Mouse (Mus musculus) limb, embryonic 11.5 days (tissue): ENCODE data around the gene Cog1. TPM values are rescaled to one million over a fixed set of nuclear protein-coding genes. Genes with fewer than 3 reads are reported as not detected.
A peak's percentile ranks its signal among the peaks of the same experiment; 100 is the strongest.
"Not testable (repeated sequence)": the region's sequence is repeated elsewhere in the genome, so short reads cannot be mapped to it uniquely, and the experiment has no call there.

Experiments
- ATAC-seq: fragments of 200-750 bp; cut with Nextera tagmentation; 2 replicates; pipeline ENCODE4 v1.8.0; 2017; ENCODE audit warnings: low read depth; ENCODE audit not compliant: insufficient number of reproducible peaks, low FRiP score, low TSS enrichment
- DNase-seq: peaks from one replicate; pipeline ENCODE4 v3.0.0-alpha.2; 2015; ENCODE audit warnings: low spot score
- H3K27ac ChIP-seq: fragments of 300-500 bp; sonication (generic); replicated peaks from 2 replicates; pipeline ENCODE4 v1.5.1; 2014; ENCODE audit warnings: low read depth, mild to moderate bottlenecking, low read length
- H3K27me3 ChIP-seq: fragments of 300-500 bp; sonication (generic); 2 replicates; pipeline ENCODE4 v1.6.1; 2014; ENCODE audit warnings: mild to moderate bottlenecking, low read length, mixed read lengths; ENCODE audit not compliant: control insufficient read depth, insufficient read depth
- H3K36me3 ChIP-seq: fragments of 300-500 bp; sonication (generic); 2 replicates; pipeline ENCODE4 v1.6.1; 2014; ENCODE audit warnings: mild to moderate bottlenecking, low read length, moderate library complexity, mixed read lengths; ENCODE audit not compliant: control insufficient read depth, insufficient read depth
- H3K4me1 ChIP-seq: fragments of 300-500 bp; sonication (generic); 2 replicates; pipeline ENCODE4 v1.6.1; 2014; ENCODE audit warnings: low read length, mixed read lengths; ENCODE audit not compliant: control insufficient read depth, insufficient read depth
- H3K4me2 ChIP-seq: fragments of 300-500 bp; sonication (generic); 2 replicates; pipeline ENCODE4 v1.6.1; 2014; ENCODE audit warnings: low read depth, mild to moderate bottlenecking, moderate library complexity; ENCODE audit not compliant: severe bottlenecking
- H3K4me3 ChIP-seq: fragments of 300-500 bp; sonication (generic); 2 replicates; pipeline ENCODE4 v1.5.1; 2014; ENCODE audit warnings: low read depth, low read length
- H3K9ac ChIP-seq: fragments of 300-500 bp; sonication (generic); 2 replicates; pipeline ENCODE4 v1.6.1; 2014; ENCODE audit warnings: mild to moderate bottlenecking, low read length
- H3K9me3 ChIP-seq: fragments of 300-500 bp; sonication (generic); 2 replicates; pipeline ENCODE4 v1.6.1; 2016; ENCODE audit warnings: low read length; ENCODE audit not compliant: control insufficient read depth
- WGBS: fragments of 180-500 bp; shearing (Covaris S2); extraction: QIAGEN DNeasy Blood & Tissue Kit; methylation state at CpG from one replicate; pipeline ENCODE4 v1.1.7; 2014; 5-methylcytosine and 5-hydroxymethylcytosine counted together
- polyA plus RNA-seq: library from polyadenylated mRNA; unstranded; fragments of >200 nt; fragmentation: Nextera tagmentation; extraction: Ambion mirVana; gene quantifications from 2 replicates; pipeline ENCODE4 v1.2.1, GENCODE M21; 2014

Cog1 gene
- polyA plus RNA-seq, 1 experiment from 2014 or later = 30.6 TPM

- no peak for ATAC-seq
- peaks cover 25% of the 10 kb centered on the region for H3K36me3 ChIP-seq
- peak overlapping the region; percentile 47; the same call in 1 of the 2 replicates for H3K27ac ChIP-seq
- H3K27me3 ChIP-seq = no peaks in the 10 kb centered on the region
- no peak overlapping the region for H3K4me3 ChIP-seq
- 0 out of 2 replicates have a peak overlapping the region, but pooled peaks have one; percentile 10 for H3K4me2 ChIP-seq
- H3K9ac ChIP-seq = no peak overlapping the region
- WGBS = 37% methylated on average over 18 of the region's 18 CpGs
- no peaks in the 10 kb centered on the region for H3K9me3 ChIP-seq
- peaks cover 27% of the 10 kb centered on the region for H3K4me1 ChIP-seq
- DNase-seq = peak; percentile 65
These were observed 5.7 kb downstream of the Cog1 start for GRCm38 (mm10) chr11:113654561-113655270.

GRCm38 (mm10) chr11:113656511-113656932, 7.6 kb downstream of the Cog1 start:
- no peaks in the 10 kb centered on the region for H3K27me3 ChIP-seq
- no peak overlapping the region for H3K4me2 ChIP-seq
- DNase-seq = no peak
- H3K27ac ChIP-seq = no peak overlapping the region
- WGBS = 92% methylated on average over 8 of the region's 8 CpGs
- peaks cover 15% of the 10 kb centered on the region for H3K4me1 ChIP-seq
- H3K36me3 ChIP-seq = peaks cover 30% of the 10 kb centered on the region
- no peaks in the 10 kb centered on the region for H3K9me3 ChIP-seq
- no peak for ATAC-seq
- H3K9ac ChIP-seq = no peak overlapping the region
- no peak overlapping the region for H3K4me3 ChIP-seq

GRCm38 (mm10) chr11:113657221-113657620, 8.3 kb downstream of the Cog1 start:
- no peak overlapping the region for H3K4me3 ChIP-seq
- no peak overlapping the region for H3K4me2 ChIP-seq
- no peaks in the 10 kb centered on the region for H3K27me3 ChIP-seq
- peaks cover 15% of the 10 kb centered on the region for H3K4me1 ChIP-seq
- no peak overlapping the region for H3K27ac ChIP-seq
- H3K36me3 ChIP-seq = peaks cover 35% of the 10 kb centered on the region
- WGBS = 69% methylated on average over 4 of the region's 4 CpGs
- no peaks in the 10 kb centered on the region for H3K9me3 ChIP-seq
- DNase-seq (no peak), ATAC-seq (no peak)
- no peak overlapping the region for H3K9ac ChIP-seq

- WGBS = 91% methylated on average over 8 of the region's 8 CpGs
- peaks cover 33% of the 10 kb centered on the region for H3K36me3 ChIP-seq
- no peak overlapping the region for H3K4me2 ChIP-seq
- DNase-seq (no peak), ATAC-seq (no peak)
- H3K9me3 ChIP-seq = no peaks in the 10 kb centered on the region
- peaks cover 15% of the 10 kb centered on the region for H3K4me1 ChIP-seq
- H3K9ac ChIP-seq = no peak overlapping the region
- no peaks in the 10 kb centered on the region for H3K27me3 ChIP-seq
- no peak overlapping the region for H3K27ac ChIP-seq
- H3K4me3 ChIP-seq = no peak overlapping the region
These were observed 9.3 kb downstream of the Cog1 start for GRCm38 (mm10) chr11:113658319-113658718.

GRCm38 (mm10) chr11:113658763-113659162, 9.8 kb downstream of the Cog1 start:
- H3K9ac ChIP-seq = no peak overlapping the region
- H3K4me2 ChIP-seq = no peak overlapping the region
- H3K9me3 ChIP-seq = no peaks in the 10 kb centered on the region
- no peak overlapping the region for H3K4me3 ChIP-seq
- H3K4me1 ChIP-seq = peaks cover 13% of the 10 kb centered on the region
- H3K27ac ChIP-seq = no peak overlapping the region
- DNase-seq (no peak), ATAC-seq (no peak)
- H3K27me3 ChIP-seq = no peaks in the 10 kb centered on the region
- peaks cover 29% of the 10 kb centered on the region for H3K36me3 ChIP-seq
- WGBS = 84% methylated on average over 4 of the region's 4 CpGs

- not testable (repeated sequence) for H3K9me3 ChIP-seq, H3K27me3 ChIP-seq, H3K27ac ChIP-seq, H3K4me2 ChIP-seq, ATAC-seq, H3K9ac ChIP-seq, H3K4me1 ChIP-seq, H3K4me3 ChIP-seq, DNase-seq
- H3K36me3 ChIP-seq = peaks cover 30% of the 10 kb centered on the region
- WGBS = 91% methylated on average over 3 of the region's 3 CpGs
These were observed 11.2 kb downstream of the Cog1 start for GRCm38 (mm10) chr11:113660213-113660612.

- DNase-seq (no peak), ATAC-seq (no peak)
- no peak overlapping the region for H3K9ac ChIP-seq
- H3K9me3 ChIP-seq = no peaks in the 10 kb centered on the region
- no peaks in the 10 kb centered on the region for H3K27me3 ChIP-seq
- no peak overlapping the region for H3K4me3 ChIP-seq
- no peaks in the 10 kb centered on the region for H3K4me1 ChIP-seq
- H3K36me3 ChIP-seq = peaks cover 30% of the 10 kb centered on the region
- 95% methylated on average over 11 of the region's 11 CpGs for WGBS
- H3K27ac ChIP-seq = no peak overlapping the region
- no peak overlapping the region for H3K4me2 ChIP-seq
These were observed 12.0 kb downstream of the Cog1 start for GRCm38 (mm10) chr11:113660940-113661339.

GRCm38 (mm10) chr11:113661835-113662351, 12.9 kb downstream of the Cog1 start:
- H3K36me3 ChIP-seq = peaks cover 26% of the 10 kb centered on the region
- H3K4me1 ChIP-seq = no peaks in the 10 kb centered on the region
- H3K27me3 ChIP-seq = no peaks in the 10 kb centered on the region
- WGBS = 93% methylated on average over 18 of the region's 18 CpGs
- no peak for ATAC-seq
- H3K4me3 ChIP-seq = no peak overlapping the region
- no peaks in the 10 kb centered on the region for H3K9me3 ChIP-seq
- no peak for DNase-seq
- no peak overlapping the region for H3K27ac ChIP-seq
- no peak overlapping the region for H3K4me2 ChIP-seq
- H3K9ac ChIP-seq = no peak overlapping the region
